Mouse (Mus musculus): ENCODE results near the gene Drd1.

Drd1 gene

GRCm38 (mm10) chr13:54072526-54073057 lies 17.1 kb upstream of the Drd1 start:
- DNase-seq: no peak

DNA sequence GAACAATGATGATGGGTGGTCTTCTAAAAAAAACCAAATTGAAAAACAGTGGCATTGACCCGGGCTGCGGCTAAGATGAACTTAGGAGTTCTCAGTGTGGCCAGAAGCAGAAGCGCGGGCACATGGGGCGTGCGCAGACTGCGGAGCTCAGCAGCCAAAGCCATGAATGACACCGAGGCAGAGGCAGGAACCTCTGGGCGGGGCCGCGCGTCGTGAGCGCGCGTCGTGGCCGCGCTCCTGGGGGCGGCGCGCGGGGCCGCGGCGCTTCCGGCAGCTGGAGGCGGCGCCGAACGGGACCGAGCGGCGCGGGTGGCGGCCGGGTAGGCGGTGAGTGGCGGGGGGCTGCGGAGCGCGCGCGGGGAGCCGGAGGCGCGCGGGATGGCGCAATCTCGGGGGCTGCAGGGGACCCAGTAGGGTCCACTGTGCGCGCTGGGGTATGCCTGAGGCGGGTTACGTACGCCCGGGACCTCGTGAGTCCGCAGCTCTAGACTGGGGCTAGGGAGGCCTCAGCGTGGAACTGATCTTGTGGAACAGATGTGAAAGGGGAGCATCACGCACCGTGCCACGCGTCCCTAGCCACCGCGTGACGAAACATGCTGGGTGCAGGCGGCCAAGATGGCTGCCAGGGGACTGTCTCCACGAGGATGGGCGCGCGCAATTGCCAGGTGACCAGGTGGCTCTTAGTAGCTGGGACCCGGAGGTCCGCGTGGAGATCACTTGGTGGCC lies 16.3 kb upstream of the Drd1 start, which contains the start of gene Sfxn1:
Gene Sfxn1 (plus strand): TSS at position 264 of the 726 bp plus-strand sequence.
- DNase-seq: peak; percentile 66 to 70

DNA sequence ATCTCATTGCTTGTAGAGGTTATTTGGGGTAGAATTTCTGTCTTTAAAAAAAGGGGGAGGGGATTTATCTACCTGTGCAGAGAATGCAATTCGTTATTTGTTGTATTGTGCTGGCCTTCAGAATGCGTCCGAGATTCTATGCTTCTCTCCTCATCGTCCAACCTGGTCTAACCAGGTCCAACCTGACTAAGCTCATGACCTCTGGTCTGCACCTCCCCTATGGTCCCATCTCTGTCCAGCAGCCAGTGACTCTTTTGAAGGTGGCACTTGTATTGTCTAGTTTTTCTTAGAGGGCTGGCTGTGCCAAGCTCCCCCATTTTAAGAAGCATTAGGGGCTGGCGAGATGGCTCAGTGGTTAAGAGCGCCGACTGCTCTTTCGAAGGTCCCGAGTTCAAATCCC lies 15.5 kb upstream of the Drd1 start:
- no peak for DNase-seq

DNA sequence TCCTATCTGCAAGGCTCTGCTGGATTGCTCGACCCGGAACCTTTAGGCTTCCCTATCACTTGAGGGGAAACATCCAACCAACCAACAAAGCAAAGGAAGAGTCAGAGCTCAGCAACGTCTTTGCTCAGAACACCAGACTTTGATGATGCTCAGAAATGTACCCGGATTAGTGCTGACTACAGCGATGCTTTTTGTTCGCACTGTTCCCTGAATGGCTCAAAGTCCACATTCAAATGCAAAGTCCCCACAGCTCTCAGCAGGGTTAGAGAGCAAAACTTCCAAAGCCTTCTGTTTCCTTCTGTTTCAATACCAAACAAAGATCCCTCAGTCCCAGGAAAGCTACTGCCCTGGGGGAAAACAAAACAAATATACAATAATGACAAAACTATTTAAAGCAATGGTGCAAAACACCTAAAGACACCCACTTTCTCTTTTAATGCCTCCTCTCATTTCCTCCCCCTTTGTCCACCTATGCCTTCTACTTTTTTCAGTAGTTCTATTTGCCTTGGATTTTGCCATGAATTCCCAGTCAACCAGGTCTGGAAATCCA lies 12.2 kb upstream of the Drd1 start:
- DNase-seq: no peak

DNA sequence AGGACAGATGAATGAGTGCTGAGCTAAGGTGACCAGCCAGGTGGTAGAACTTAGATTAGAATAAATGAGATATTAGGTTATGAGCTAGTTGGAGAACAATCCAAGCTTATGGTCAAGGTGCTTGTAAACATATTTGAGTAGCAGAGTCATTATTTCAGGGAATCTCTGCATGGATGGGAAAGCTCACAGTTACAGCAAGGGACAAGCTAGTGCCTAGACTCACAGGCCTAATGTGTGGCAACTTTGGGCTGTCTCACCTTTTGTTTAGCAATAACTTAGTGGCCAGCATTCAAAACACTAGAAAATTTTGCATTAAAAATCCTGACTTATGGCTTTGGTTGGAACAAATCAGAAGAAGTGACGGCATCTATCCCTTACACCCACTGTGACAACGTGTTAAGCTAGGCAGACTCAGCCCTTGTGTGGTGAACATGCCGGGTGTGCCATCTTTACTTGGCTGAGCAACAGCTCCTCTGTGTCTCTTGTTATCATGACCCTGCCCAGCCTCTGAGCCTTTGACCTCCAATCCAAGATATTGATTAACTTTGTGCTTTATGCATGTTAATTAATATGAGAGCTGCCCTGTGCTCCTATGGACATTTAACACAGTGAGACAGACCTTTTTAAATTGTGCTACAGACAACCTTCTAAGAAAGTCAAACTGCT lies 10.7 kb upstream of the Drd1 start:
- DNase-seq: no peak

DNA sequence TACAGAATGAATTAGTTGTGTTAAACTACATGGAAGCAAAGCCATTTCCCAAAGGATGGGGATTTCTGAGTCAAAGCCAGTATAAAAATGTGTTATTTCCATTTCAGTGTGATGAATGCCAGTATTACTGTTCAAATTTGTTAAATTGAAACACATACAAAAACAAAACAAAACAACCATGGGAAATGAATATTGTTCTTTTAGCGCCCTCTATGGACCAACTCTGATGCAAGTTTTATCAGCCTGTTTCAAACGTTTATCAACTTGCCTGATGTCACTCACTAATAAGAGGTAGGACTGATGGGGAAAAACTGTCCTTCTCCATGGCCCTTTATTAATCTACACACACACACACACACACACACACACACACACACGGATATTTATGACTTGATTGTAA lies 7.8 kb upstream of the Drd1 start:
- DNase-seq: no peak

- no peak for DNase-seq
These were observed 6.6 kb upstream of the Drd1 start for GRCm38 (mm10) chr13:54062068-54062467.

- no peak for DNase-seq
These were observed 543 bp downstream of the Drd1 start for GRCm38 (mm10) chr13:54054962-54055361.

- DNase-seq: no peak
These were observed 3.9 kb downstream of the Drd1 start for GRCm38 (mm10) chr13:54051641-54052040.

DNA sequence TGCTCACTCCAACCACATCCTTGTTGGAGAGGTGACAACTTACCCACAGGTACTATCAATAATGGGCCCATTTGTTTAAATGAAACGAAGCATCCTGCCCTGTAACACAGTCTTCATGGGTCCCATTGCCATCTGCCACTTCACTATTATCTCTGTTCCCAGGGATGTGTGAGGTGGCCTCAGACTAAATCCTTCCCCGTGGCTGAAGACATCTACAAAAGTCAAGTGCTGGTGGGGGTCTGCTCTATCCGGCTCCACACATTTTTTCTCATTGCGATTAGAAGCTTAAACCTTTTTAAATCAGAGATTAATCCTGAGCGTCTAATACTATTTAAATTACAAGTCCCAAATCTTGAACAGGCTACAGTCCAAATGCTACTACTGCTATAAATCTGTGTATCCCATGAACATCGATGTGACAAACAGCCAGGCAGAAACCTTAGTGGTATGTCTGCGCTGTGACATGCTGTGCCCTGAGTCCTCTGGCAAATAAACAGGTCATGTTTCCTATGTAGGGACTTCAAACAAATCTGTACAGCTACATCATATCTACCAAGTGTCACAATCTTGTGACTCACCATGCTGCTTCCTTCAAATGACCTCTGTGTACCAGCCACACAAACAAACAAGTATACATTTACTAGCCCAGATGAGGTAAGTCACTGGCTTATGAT lies 6.7 kb downstream of the Drd1 start:
- DNase-seq: no peak

GRCm38 (mm10) chr13:54040256-54040655 lies 15.2 kb downstream of the Drd1 start:
- no peak for DNase-seq

DNA sequence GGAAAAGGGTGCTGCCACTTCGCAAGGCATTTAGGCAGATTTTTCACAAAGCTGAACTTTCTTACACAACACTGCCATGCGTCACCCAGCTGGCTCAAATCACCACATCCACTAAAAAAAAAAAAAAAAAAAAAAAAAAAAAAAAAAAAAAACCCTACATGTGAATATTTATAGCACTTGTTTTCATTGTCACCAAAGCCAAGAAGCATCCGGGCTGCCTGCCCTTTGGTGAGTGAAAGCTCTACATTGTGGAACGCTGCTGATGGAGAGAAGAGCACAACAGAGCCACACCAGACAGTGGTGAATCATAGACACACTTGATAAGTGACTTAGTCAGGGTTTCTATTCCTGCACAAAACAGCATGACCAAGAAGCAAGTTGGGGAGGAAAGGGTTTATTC lies 17.6 kb downstream of the Drd1 start:
- DNase-seq: no peak

DNA sequence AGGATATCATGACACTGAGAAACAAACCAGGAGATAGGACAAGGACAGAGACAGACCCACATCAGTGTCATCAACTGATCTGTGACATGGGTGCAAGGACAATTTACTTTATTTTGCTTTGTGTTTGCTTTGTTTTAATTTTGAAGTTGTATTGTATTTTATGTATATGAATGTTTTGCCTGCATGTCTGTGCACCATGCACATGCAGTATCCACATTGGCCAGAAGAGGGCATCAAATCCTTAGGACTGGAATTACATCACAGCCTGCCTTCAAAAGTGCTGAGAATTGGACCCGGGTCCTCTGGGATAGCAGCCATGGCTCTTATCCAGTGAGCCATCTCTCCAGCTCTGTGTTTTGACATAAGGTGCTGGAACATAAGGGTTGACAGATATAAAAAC lies 20.0 kb downstream of the Drd1 start:
- DNase-seq: no peak

- DNase-seq: no peak
These were observed 21.9 kb downstream of the Drd1 start for GRCm38 (mm10) chr13:54033653-54034052.

DNA sequence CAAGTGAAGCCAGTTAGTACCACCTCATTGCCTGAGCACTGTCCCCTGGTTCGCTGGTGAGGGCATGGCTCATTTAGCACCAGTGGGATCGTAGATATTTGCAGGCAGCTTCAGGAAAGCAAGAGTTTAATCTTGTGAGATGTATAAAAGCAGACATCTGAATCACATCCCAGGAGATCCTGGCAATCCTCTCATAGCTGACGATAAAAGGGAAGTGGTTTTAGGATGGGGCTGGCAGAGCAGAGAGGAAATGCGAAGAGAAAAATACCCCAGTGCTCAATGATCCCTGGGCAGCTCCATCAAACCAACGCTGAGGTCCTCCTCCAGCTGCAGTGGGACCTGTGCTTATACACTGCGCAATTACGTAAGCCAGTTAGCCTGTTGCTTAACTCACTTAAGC lies 28.4 kb downstream of the Drd1 start:
- no peak for DNase-seq

GRCm38 (mm10) chr13:54023311-54023710 lies 32.2 kb downstream of the Drd1 start:
- DNase-seq: no peak

DNA sequence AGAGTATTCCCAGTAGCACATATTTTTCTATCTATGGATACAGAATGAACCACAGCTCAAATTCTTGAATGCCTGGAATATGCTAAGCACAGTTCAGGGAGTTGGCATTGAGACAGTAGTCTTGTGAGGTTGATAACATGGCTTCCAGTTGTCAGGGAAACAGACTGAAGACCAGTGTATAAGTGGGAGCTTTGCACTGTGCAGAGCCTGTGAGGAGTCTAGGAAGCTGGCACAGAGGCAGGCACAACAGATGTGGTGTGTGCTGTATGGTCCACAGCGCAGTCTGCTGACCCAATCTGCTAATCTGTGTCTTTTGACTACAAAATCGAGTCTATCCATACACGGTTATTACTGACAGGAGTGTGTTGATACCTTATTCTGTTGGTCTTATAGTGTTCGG lies 46.8 kb downstream of the Drd1 start:
- DNase-seq: no peak

All from thymus, adult 18-20 months (tissue).